Mouse (Mus musculus) heart, postnatal 25 days (tissue): Measurements from ENCODE around the gene Grik4. TPM values are rescaled to one million over a fixed set of nuclear protein-coding genes. Genes with fewer than 3 reads are reported as not detected.

ENCODE experiments used
- DNase-seq: peaks from one replicate; pipeline ENCODE4 v3.0.0; 2022; ENCODE audit warnings: low spot score
- intact Hi-C: fragments of 180-260 bp; cut with DNase I; formaldehyde crosslinking; loops from one replicate; pipeline ENCODE4 v1.15.1; 2025
- total RNA-seq, 2 experiments: library from RNA; stranded (reverse); gene quantifications; 2 replicates each; pipeline ENCODE4 v1.2.3; 2021

Grik4 gene
- total RNA-seq, 2 experiments from 2014 or later: 0.03 to 0.08 TPM

DNA sequence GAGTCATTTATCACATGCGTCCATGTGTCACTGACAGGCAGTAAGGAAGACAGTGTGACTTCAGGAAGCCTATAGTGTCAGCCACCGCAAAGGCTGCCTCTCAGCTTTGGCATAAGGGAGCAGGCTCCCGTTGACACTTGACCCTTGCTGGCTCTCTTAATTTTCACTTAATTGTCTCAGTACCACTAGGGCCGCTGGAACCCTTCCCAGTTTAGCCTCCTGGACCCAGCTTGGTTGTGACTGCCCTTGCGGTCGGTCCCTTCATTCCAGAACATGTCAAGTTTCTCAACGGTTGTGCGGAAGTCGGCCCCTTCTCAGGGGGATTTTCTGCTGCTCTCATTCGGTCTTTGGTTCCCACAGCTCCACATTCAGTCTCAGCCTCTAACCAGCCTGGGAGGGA is 307.8 kb downstream of the Grik4 start:
- DNase-seq: no peak
- intact Hi-C loops: no loop called here

DNA sequence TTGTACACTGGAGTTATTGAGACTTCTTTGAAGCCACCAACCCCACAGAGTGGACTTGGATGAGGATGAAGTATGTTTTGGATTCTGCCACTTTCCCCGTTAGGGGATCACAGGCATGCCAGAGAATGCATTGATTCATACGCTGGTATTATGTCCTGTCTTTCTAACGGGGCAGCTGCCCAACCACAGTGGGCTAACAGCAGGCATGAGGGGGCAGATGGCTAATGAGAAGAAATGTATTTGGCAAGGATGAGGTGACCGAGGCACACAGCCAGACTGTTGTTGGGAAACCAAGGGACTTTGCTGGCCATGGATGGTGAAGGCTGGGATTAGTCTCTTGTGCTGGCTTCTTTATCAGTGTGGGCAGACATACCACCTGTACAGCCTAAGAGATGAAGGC is 312.8 kb downstream of the Grik4 start:
- intact Hi-C loops: no loop called here
- DNase-seq: no peak

DNA sequence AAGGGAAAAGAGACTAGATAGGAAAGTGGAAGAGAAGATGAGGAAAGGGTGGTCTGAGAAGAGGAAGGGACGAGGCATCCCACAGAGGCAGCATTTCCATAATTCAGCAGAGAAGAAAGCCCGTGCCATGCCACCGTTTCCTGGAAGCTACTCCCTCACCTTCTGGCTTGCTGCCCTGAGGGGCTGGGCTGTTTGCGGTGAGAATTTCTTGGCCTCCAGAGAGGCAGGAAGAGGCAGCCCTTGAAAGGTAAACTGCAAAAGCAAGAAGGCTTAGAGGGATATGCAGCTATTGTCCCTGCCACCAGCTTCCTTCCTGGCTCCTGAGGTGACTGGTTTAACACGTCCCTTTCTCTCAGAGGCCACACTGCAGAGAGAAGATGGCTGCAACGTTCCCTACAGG is 316.7 kb downstream of the Grik4 start:
- DNase-seq: no peak
- intact Hi-C loops: no loop called here

DNA sequence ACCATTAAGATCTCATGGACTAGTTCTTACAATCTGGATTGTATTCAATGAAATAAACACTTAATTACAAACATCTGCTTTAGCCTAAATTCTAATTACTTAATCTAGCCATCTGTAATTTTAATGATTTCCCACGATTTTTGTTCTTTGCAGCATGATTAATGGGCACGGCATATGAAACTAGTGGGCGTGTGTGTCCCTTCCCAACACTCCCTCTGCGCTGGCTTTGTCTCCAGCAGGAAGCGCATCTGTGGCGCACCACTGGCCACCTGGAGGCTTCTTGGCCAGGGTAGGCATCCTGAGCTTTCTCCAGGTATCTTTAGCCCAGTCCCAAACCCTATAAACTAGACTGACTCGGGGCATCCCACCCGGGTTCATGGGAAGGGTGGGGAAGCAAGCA is 317.1 kb downstream of the Grik4 start:
- no peak for DNase-seq
- intact Hi-C loops: no loop called here

DNA sequence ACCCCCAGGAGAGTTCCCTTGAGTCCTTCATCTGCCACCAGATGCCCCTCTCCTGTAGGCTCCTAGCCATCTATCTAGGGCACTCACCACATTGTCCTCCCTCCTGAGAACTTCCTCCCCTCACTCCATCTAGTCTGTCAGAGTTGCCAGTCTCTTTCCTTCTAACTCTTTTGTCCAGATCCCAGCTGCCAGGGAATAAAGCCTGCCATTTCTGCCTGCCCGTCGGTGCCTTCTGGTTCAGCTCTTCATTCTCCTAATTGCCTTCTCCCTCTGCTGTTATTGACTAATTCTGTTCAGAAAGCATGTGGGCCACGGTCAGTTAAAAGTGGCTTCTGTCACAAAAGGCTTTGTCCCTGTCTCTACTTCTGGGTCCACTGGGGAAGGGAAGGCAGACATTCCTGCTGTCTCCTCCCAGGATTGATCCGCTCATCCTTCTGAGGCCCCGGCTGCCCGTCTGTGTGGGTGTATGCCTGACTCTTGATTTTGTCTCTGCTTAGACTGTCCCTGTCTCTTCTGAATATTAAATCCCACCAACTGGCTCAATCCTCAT is 318.0 kb downstream of the Grik4 start:
- intact Hi-C loops: no loop called here
- no peak for DNase-seq

DNA sequence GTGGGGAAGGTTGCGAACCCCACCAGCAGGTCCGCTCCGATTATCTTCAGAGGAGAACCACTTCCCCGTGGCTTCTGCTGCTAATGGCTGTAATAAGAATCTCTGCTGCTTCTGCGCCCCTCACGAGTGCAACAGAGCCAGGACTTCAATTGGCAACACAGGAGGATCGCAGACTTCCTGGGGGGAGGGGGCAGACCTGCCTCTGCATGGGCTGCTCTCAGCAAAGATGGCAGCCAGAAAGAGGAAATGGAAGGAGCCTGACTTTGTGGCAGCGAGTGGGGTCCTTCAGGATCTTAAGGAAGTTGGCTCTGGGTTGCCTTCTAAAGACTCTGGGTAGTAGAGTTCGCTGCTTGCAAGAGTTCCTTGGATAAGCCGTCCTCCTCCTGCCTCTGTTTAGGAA is 329.9 kb downstream of the Grik4 start:
- DNase-seq: no peak
- intact Hi-C loops: no loop called here

DNA sequence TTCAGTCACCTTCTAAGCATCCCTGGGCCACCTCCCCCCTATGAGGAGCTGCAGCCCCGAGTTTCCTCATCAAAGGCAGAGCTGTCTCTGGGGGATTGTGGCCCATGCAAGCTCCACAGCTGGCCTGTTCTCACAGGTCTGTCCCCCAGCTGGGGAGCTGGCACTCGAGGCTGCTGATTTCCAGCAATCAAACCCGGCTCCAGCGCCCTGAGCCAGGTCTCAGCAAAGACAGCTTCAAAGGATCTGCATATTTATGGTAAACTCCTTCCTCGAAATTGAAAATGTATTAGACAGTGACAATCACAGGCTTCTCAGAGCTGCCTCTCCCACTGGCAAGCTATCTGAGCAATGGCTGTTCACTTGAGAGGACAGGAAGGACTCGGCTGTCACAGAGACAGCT is 330.5 kb downstream of the Grik4 start:
- no peak for DNase-seq
- intact Hi-C loops: no loop called here

DNA sequence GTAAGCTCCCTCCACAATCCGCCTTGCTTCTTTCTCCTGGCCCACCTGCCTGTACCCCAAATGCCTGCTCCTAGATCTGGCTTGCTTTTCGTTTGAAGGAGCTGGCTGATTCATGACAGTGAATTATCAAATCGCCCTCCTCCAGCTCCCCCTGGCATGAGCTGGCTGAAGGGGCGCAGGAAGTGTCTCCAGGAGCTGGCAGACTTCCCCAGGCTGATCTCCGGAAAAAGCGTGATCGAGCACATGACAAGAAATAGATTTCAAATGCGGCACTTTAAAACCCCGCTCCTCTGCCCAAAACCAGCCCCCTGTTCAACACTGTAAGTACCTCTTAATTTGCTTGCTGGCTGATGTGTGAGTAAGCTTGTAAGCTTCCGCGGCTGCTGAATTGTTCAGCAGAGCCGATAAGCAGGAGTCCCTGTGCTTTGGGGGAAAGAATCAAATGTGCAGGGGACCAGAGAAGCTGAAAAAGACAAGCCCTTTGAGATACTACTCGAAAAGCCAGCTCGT is 331.8 kb downstream of the Grik4 start:
- intact Hi-C loops: no loop called here
- no peak for DNase-seq

DNA sequence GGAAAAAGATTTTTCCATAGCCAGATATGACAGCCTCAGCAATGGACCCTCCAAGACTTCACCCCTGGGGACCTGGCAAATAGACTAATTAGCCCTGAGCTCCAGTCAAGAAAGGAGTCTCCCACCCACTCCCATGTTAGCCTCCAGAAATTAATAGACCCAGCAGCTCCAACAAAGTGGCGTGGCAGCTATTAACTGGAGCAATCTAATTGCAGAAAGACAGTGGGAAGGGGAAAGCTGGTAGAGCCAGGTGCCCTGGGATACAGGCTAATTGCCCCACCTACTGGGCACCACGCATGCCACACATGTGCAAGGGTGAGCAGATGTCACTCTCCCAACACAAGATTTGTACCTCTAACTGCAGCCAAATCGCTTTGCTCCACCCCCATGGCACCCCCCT is 342.8 kb downstream of the Grik4 start:
- intact Hi-C loops: loop anchor here (5.0 kb wide), 2 partner anchors 214 to 274 kb away; no protein-coding TSS in a partner anchor
- no peak for DNase-seq

DNA sequence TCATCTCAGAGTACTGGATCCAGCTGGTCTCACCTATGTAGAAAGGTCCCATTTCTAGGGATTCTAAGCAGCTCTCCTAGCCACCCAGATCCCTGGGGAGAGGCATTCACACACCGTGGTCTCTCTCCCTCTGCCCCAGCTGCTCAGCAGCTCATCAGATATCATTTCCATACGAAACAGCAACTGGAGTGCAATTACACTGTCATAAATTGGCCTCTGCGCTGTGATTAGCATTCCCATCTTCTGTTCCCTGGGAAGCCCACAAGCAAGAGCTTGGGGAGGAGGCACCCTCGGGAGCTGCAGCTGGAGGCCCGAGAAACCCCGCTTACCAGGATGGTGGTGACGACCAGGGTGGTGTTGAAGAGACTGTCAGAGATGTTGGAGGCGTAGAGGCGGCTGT is 346.8 kb downstream of the Grik4 start:
- no peak for DNase-seq
- intact Hi-C loops: no loop called here

DNA sequence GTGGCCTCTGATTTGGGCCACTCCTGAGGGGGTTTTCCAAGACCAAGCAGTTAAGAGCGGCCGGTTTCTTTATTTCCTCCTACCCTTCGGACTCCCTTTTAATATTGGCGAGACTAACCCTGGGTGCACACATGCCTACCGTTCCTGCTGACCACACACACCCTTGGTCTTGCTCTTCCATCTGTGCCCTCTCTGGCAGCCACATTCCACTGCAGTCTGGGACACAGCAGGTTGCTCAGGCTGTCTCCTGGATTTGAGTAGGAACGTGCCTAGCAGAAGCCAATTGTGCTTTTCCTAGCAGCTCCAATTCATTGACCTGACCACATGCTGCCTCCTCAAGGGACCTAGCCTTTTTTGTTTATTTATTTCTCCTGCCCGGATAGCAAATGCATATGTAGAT is 365.8 kb downstream of the Grik4 start:
- no peak for DNase-seq
- intact Hi-C loops: no loop called here

DNA sequence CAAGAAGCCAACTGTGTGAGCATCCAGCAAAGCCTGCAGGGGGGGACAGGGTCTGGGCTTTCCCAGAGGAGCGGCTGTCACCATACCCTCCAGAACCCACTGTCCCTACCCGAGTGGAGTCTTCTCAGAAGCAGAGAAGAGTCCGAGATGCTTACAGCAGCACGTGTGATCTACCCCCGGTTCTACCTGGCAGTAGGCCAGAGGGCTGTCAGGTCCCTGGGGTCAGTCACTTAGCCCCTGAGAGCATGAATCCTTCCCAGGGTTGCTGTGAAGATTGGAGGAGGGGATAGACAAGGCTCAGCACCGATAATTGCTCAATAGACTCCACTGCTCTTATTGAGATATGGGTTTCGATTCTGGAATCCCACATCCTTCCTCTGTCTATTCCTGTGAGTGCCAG is 366.2 kb downstream of the Grik4 start:
- DNase-seq: no peak
- intact Hi-C loops: no loop called here

DNA sequence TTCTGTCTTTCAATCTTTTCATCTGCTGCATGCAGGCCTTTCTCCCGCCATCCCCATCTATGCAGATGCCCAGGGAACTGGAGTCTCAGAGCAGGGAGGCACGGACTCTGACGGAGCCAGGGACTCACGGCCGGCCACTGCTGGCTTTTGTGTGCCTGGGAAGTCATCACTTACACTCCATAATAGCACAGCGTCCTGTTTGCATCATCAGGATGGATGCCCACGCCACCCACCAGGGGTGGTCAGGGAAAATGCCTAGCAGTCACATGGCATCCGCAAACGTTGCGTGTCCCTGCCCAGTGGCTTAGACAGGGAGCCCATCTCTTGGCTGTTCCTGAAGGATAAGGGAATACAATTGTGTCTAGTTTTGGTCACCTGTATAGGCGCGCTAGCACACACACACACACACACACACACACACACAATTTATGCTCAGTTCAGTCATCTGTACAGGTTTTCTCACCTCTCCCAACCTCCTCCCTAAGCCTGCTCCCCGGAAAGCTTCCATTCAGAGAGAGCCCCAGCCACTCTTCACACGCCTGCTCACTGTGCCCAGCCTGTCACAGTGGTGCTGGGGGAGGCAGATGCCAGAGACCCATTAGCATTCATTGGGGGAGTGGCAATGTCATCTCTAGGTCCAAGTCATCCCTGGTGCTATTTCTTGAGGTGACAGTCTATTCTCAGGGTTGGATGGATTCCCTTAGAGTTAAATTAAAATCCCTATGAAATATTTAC is 370.5 kb downstream of the Grik4 start:
- intact Hi-C loops: no loop called here
- no peak for DNase-seq

DNA sequence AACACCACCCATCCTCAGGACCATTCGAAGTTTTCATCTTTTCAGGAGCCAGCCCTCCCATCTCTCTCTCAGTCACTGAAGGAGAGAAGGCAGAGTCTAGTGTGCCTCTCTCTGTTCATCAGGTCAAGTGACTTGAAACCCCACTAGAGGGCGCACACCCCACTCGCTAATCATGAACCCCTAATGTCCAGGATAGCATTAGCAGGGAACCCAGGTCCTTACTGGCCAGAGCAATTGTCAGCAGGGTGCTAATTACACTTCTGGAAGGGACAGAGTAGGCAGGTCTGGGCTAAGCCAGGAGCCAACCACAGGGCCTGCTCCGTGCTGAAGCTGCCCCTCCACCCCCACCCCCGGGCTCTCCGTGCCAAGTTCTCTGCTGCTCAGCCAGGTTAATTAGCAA is 371.1 kb downstream of the Grik4 start:
- DNase-seq: no peak
- intact Hi-C loops: no loop called here

DNA sequence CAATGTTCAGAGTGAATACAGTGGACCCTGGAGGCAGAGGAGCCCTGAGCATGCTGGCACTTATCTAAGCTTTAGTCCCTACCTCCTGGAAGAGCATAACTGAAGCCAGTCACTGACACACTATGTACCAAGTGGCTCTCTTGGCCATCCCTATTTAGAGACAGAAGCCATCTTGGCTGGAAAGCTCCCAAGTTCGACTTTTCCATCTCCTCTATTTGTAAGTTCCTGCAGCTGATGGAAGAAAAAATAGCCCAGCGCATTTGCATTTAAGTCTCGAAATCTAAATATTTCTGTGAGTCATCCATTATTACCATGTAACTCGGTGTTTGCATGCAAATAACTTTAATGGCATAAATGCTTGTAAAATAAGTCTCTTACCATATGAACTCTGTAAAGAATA is 378.4 kb downstream of the Grik4 start:
- intact Hi-C loops: no loop called here
- DNase-seq: no peak

DNA sequence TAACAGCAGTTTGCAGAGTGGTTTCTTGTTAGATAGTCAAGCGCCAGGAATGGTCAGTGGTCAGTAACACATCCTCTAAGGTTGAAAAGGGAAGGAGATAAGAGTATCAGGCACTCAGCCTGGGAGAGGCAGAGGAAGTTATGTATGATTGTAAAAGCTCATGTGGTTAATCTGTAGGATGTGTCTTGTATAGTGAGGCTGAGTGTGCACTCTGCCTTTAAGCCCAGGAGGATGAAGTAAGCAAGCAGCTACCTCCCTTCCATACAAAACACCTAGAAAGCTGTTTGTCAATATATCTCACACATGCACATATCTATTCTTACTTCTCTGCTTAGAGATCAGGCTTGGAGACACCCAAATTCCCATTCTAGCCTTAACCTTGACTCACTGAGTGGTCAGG is 389.1 kb downstream of the Grik4 start:
- intact Hi-C loops: no loop called here
- DNase-seq: no peak

DNA sequence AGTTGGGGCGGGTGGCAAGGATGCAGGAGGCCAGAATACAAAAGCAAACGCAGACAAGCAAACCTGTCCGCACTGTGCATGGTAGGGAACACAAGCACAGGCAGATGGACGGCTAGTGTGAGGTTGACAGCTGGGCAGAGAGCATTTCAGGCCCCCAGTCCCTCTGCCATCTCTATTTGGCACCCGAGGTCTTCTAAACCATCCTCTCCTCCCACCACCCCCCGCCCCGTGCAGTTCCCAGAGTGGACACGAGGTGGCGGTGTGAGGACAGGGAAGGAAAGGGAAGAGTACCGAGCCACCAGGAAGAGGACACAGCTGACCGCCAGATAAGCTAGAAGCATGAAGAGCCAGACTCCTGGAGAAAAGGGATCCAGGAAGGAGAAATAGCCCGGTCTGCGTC is 394.2 kb downstream of the Grik4 start:
- DNase-seq: peak; percentile 12
- intact Hi-C loops: loop anchor here (5.0 kb wide), 1 partner anchor 392 kb away; the partner anchor contains the start of gene Grik4

DNA sequence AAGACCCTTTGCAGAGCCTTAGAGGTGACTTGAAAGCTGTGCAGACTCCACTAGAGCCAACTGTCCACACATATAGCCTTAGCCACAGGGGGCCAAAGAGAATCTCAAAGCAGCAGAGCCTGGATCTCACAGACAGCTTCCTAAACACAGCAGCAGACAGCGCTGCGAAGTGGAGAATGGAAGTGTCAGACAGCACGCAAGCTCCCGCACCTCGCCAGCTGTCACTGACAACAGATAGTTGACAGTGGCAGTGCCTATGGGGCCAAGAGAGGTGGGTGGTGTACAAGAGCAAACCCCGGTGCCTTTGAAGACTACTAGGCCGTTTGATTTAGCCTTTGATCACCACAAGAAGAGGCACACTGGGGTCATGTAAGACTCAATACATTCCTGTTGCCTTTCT is 395.3 kb downstream of the Grik4 start:
- DNase-seq: no peak
- intact Hi-C loops: no loop called here

DNA sequence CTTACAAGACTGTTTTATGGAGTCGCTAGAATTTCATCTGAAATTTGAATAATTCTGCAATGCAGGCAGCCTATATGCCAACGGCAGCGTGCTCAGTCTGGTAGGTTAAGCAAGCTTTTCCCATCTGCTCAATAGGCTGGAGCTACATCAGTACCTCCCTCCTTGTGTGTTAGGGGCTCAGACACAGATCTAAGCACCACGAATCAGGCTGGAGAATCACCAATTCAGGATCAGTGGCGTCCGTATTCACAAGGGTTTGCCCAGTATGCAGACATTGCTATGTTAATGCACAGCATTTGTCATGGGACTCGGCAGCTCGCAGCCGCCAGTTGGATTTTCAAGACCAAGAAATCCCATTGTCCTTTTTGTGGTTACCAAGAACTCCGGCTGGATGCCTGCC is 399.8 kb downstream of the Grik4 start:
- intact Hi-C loops: no loop called here
- DNase-seq: no peak

DNA sequence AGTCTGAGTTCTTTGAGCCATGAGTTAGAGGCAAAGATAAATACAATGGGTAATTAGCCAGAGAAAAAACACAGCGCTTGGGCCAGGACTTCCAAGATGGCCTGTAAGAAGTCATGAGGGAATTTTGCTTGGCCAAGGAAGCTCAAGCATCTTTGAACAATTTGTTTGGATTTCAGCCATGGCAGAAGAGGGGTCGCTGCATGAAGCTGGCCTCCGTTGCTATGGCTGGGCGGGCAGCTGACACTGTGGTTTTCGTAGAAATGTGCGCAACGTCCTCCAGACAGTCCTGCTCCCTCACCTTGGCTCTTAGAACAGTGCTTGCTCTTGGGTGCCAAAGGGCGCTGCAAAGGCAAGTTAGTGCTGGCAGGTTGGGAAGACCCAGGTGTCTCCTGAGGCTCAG is 410.8 kb downstream of the Grik4 start:
- intact Hi-C loops: no loop called here
- no peak for DNase-seq

DNA sequence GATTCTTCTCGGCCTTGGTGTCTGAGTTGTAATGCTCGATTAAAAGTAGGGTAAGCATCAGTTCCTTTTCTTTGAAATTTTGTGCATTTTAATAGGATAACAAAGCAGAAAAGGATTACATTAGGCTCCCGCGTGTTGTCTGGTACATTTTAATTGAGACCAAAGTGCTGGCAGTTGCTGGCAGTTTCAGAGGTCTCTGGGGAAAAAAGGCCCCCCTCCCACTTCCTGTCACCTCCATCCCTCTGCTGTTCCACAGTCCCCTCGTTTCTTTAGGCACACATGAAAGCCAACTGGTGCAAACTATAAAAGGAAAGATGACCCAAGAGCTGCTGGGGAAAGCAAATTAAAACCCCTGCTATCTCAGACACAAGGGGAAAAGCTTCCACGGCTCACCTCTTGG is 411.3 kb downstream of the Grik4 start:
- DNase-seq: no peak
- intact Hi-C loops: no loop called here

DNA sequence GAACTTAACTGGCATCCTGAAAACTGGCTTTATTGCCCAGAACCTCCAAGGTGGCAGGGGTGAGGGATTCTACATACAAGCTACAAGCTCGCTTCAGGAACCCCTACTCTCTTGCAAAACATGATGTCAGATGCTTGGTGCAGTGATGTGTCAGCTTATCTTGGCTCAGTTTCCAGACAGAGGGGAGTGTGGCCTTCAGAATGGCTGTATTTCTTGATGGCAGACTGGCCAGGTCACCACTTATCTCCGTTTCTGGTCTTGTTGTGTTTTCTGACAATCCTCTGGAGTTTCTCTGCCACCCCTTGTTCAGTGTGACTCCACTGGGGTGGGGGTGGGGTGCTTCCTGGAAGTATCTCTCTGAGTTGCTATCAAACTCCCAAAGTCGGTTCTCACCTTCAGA is 412.3 kb downstream of the Grik4 start:
- no peak for DNase-seq
- intact Hi-C loops: no loop called here
